Comparison of ENCODE assay signal across 13 mouse cellular contexts in genomic region chr16:97127296-97127695, GRCm38 (mm10). TPM values are rescaled to one million over a fixed set of nuclear protein-coding genes. Genes with fewer than 3 reads are reported as not detected.
A peak's percentile ranks its signal among the peaks of the same experiment; 100 is the strongest.
DNase-seq lines count a peak whose midpoint lies in the region; ATAC-seq lines count a peak whose summit lies in the region.
"Had no signal": no experiment of that assay in that cellular context is flagged by ENCODE, and none has a peak within 500 bp of the region (broad histone marks: within the 10 kb centered on the region; RNA-seq: fewer than 3 reads in every experiment).

No protein-coding gene starts in this region.

- peak; percentile 95 for DNase-seq in brain, adult 2 months (ENCODE audit: low read depth, low spot score)
- peak; percentile 53 to 55 for DNase-seq in frontal cortex, postnatal 14 days (ENCODE audit: low spot score in 2 of 2)
- DNase-seq in layer of hippocampus, postnatal 14 days (ENCODE audit: low spot score in 2 of 2): peak; percentile 76 to 86
- peak; percentile 81 to 84 for DNase-seq in left cerebral cortex, postnatal 36 days (ENCODE audit: low spot score in 2 of 2)
- DNase-seq in thymus, postnatal 4 days: no peak
- DNase-seq in gastrocnemius, postnatal 14 days: no peak
- no peak for DNase-seq in embryo, embryonic 11 days
- DNase-seq: cerebellum, postnatal 25 days; gastrocnemius, adult 2 months; kidney, postnatal 36 days had no signal

- intact Hi-C loops in left cerebral cortex, postnatal 36 days (cut with DNase I): loop anchor here (5.0 kb wide), 1 partner anchor 55 kb away; no protein-coding TSS in a partner anchor
- intact Hi-C loops in gastrocnemius, postnatal 14 days (cut with DNase I; ENCODE audit: low total_unique reads): no loop called here

- ATAC-seq in erythroblast, adult 5-6 weeks (replicated peaks; ENCODE audit: low FRiP score, poor library complexity, severe bottlenecking): no peak
- ATAC-seq: intestine, embryonic 15.5 days; midbrain, embryonic 16.5 days had no signal

RNA-seq across cellular contexts. Expression of gene Dscam, which starts 43.3 kb away (rescaled TPM):
- total RNA-seq in layer of hippocampus, postnatal 14 days (2021): 10 to 100 TPM; 45.6 to 50.1 TPM
- 10 to 100 TPM; 44.8 to 47.8 TPM for total RNA-seq in left cerebral cortex, postnatal 36 days (2021)
- 0.58 TPM in 1 of 2 replicates, not detected in the other for total RNA-seq in erythroblast, adult 5-6 weeks (2015; ENCODE audit: low replicate concordance)
- not detected in 2 replicates for total RNA-seq in erythroblast, adult 5-6 weeks (2017; ENCODE audit: low replicate concordance)
- under 1 TPM in 1 of 2 experiments, not detected in 1; 0.02 TPM for total RNA-seq in gastrocnemius, postnatal 14 days (2021)
- total RNA-seq: gastrocnemius, adult 2 months had no signal

Comparison
In these comparisons a context has a peak if more than half of its experiments do, and no peak if none do; other contexts are left out.
1. DNase-seq: peak in brain, adult 2 months (single experiment), frontal cortex, postnatal 14 days (2 of 2), layer of hippocampus, postnatal 14 days (2 of 2) and left cerebral cortex, postnatal 36 days (2 of 2); none in thymus, postnatal 4 days (single experiment), gastrocnemius, postnatal 14 days (single experiment) and embryo, embryonic 11 days (single experiment).
2. RNA of gene Dscam, which starts 43.3 kb away (total RNA-seq): 45.6 to 50.1 TPM in layer of hippocampus, postnatal 14 days and 44.8 to 47.8 TPM in left cerebral cortex, postnatal 36 days; 0.58 TPM in erythroblast, adult 5-6 weeks and 0.02 TPM in gastrocnemius, postnatal 14 days; every median in the first group is over 10 times any median in the second.